Mouse (Mus musculus) neural tube, embryonic 11.5 days (tissue): Measurements from ENCODE around the gene Tmco5. TPM values are rescaled to one million over a fixed set of nuclear protein-coding genes. Genes with fewer than 3 reads are reported as not detected.
"Not testable (repeated sequence)": the region's sequence is repeated elsewhere in the genome, so short reads cannot be mapped to it uniquely, and the experiment has no call there.

ENCODE experiments used
- ATAC-seq: fragments of 200-750 bp; cut with Nextera tagmentation; 2 replicates; pipeline ENCODE4 v1.8.0; 2017; ENCODE audit warnings: moderate number of reproducible peaks, mild to moderate bottlenecking, moderate TSS enrichment, moderate library complexity; ENCODE audit not compliant: insufficient read depth, low FRiP score, low TSS enrichment
- DNase-seq: peaks from one replicate; pipeline ENCODE4 v3.0.0-alpha.2; 2015; ENCODE audit warnings: low spot score
- H3K27ac ChIP-seq: fragments of 300-500 bp; sonication (generic); 2 replicates; pipeline ENCODE4 v1.5.1; 2014; ENCODE audit warnings: low read depth, mild to moderate bottlenecking, low read length
- H3K27me3 ChIP-seq: fragments of 300-500 bp; sonication (generic); 2 replicates; pipeline ENCODE4 v1.6.1; 2014; ENCODE audit warnings: mild to moderate bottlenecking, low read length, mixed read lengths; ENCODE audit not compliant: control insufficient read depth, insufficient read depth
- H3K36me3 ChIP-seq: fragments of 300-500 bp; sonication (generic); 2 replicates; pipeline ENCODE4 v1.6.1; 2014; ENCODE audit warnings: mild to moderate bottlenecking, low read length, moderate library complexity, mixed read lengths; ENCODE audit not compliant: control insufficient read depth, insufficient read depth
- H3K4me1 ChIP-seq: fragments of 300-500 bp; sonication (generic); 2 replicates; pipeline ENCODE4 v1.6.1; 2014; ENCODE audit warnings: low read length, mixed read lengths; ENCODE audit not compliant: control insufficient read depth, insufficient read depth
- H3K4me2 ChIP-seq: fragments of 300-500 bp; sonication (generic); 2 replicates; pipeline ENCODE4 v1.6.1; 2014; ENCODE audit warnings: low read depth, mild to moderate bottlenecking, moderate library complexity
- H3K4me3 ChIP-seq: fragments of 300-500 bp; sonication (generic); 2 replicates; pipeline ENCODE4 v1.5.1; 2014; ENCODE audit warnings: low read depth, low read length
- H3K9ac ChIP-seq: fragments of 300-500 bp; sonication (generic); 2 replicates; pipeline ENCODE4 v1.6.1; 2014; ENCODE audit warnings: mild to moderate bottlenecking, low read length
- H3K9me3 ChIP-seq: fragments of 300-500 bp; sonication (generic); 2 replicates; pipeline ENCODE4 v1.6.1; 2016; ENCODE audit warnings: low read length; ENCODE audit not compliant: control insufficient read depth
- WGBS: fragments of 180-500 bp; shearing (Covaris S2); extraction: QIAGEN DNeasy Blood & Tissue Kit; methylation state at CpG from one replicate; pipeline ENCODE4 v1.1.7; 2014; 5-methylcytosine and 5-hydroxymethylcytosine counted together
- polyA plus RNA-seq: library from polyadenylated mRNA; unstranded; fragments of >200 nt; fragmentation: Nextera tagmentation; extraction: Ambion mirVana; gene quantifications from 2 replicates; pipeline ENCODE4 v1.2.1, GENCODE M21; 2014

Tmco5 gene
- polyA plus RNA-seq, 1 experiment from 2014 or later, result not detected

DNA sequence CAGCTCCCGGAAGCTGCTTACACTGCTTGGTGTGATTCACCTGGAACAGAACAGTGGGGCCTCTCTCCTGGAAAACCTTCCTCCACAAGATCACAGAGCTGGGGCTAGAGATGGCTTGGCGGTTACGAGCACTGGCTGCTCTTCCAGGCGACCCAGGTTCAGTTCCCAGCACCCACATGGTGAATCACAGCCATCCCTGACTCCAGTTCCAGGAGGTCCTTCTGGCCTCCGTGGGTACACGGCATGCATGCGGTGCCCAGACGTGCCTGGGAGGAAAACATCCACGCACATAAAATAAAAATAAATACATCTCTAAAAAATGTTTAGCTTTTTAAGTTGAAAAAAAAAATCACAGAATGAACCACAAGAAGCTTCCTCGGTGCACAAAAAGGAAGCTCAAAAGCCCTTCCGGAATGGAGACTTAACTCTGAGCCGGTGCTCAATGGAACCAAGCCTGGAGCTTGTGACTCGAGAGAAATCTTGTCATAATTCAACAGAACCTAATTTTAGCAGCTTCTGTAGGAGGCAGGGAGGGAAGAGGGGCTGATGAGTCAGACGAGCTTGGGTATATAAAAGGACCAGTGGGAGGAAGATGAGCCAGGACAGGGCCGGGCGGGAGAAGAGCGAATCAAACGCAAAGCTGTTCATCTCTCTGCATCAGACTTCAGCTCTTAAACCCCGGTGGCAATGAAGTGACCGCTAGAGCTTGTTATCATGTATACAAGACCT, 35.4 kb downstream of the Tmco5 start:
- Histone ChIP-seq H3K4me2 (no peak overlapping the region), H3K27ac (no peak overlapping the region), H3K36me3 (no peaks in the 10 kb centered on the region), H3K9ac (no peak overlapping the region), H3K9me3 (no peaks in the 10 kb centered on the region), H3K4me3 (no peak overlapping the region), H3K27me3 (no peaks in the 10 kb centered on the region), H3K4me1 (no peaks in the 10 kb centered on the region)
- WGBS, result 87% methylated on average over 20 of the region's 20 CpGs
- ATAC-seq (no peak), DNase-seq (no peak)

DNA sequence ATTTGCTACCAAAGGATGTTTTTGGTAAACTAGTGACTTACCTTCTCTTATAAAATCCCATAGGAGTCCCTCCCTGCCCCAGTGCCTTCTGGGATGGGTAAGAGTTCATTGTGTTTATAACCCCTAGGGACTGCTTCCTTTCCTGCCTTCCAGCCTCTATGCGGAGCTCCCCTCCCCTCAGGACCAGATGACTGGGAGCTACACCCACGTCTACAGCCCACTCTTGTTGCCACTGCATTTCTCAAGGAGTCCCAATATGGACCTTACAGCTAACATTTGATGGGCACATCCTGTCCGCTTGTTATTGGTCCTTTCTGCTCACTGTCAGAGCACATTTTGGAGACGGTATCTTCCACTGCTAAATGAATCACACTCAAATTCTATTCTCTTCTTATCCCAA, 36.1 kb downstream of the Tmco5 start:
- no peak for ATAC-seq
- H3K9me3 ChIP-seq, result no peaks in the 10 kb centered on the region
- no peak overlapping the region for H3K27ac ChIP-seq
- WGBS, result 80% methylated on average over 4 of the region's 4 CpGs
- no peak overlapping the region for H3K4me3 ChIP-seq
- H3K36me3 ChIP-seq, result no peaks in the 10 kb centered on the region
- no peaks in the 10 kb centered on the region for H3K27me3 ChIP-seq
- no peak for DNase-seq
- no peaks in the 10 kb centered on the region for H3K4me1 ChIP-seq
- no peak overlapping the region for H3K4me2 ChIP-seq
- no peak overlapping the region for H3K9ac ChIP-seq

DNA sequence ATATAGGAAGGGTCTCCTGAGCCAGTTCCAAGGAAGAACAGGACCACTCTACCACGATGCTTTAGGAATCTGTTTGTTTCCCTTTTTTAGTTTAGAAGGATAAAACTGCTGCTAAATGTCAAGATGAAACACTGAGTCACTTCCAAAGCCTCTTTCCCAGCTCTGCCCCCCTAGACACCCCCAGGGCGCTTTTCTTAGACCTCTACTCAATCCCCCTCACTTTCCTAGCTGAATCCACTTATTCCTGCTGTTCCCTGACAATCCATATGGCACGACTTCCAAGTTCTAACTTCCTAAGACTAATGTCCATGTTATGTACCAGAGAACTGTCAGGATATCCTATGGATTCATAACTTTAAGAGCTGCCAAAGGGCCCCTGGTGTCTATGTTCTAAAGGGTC, 40.1 kb downstream of the Tmco5 start:
- DNase-seq (no peak), ATAC-seq (no peak)
- no peak overlapping the region for H3K4me3 ChIP-seq
- H3K27ac ChIP-seq, result no peak overlapping the region
- 80% methylated on average over 3 of the region's 3 CpGs for WGBS
- H3K36me3 ChIP-seq, result no peaks in the 10 kb centered on the region
- H3K4me2 ChIP-seq, result no peak overlapping the region
- no peak overlapping the region for H3K9ac ChIP-seq
- no peaks in the 10 kb centered on the region for H3K9me3 ChIP-seq
- no peaks in the 10 kb centered on the region for H3K27me3 ChIP-seq
- no peaks in the 10 kb centered on the region for H3K4me1 ChIP-seq

DNA sequence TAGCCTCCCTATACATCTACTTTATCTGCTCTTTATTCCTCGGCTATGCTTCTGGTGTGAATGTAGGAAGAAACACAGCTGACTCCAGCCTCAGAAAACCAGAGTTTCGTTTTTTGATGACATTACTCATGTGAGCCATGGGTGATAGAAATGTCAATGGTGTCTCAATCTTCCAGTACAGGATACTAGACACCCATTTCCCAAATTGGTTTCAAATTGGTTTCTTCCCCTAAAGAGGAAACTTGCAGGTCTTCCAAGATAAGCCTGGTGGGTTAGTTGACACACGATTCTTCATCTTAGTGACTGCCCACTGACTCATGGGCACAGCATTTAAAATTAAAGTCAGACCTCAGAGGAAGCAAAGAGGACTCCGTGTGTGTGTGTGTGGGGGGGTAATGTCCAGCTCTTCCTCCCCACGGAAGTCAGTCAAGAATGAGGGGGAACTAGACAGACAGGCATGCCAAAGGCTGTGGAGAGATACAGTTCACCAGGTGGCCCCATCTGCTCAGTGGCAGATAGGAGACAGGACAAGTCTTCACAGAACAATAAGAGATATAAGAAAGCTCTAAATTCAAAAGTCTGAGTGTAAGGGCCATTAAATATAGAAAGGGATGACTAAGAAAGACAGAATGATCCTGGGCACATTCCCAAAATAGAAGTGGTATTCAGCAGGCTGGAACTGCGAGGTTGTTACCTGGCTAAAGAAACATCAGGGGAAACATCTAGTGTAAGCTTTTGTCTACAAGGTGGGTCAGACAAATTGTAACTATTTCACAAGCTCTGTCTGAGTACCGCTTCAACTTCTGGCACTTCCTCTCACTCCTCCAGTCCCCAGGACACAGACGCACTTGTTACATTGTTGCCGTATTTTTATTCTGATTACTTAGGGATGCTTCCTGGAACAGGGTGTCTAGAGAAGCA, 44.3 kb downstream of the Tmco5 start:
- Histone ChIP-seq H3K9me3 (no peaks in the 10 kb centered on the region), H3K4me3 (no peak overlapping the region), H3K27me3 (no peaks in the 10 kb centered on the region), H3K4me2 (no peak overlapping the region), H3K27ac (no peak overlapping the region), H3K36me3 (no peaks in the 10 kb centered on the region), H3K4me1 (no peaks in the 10 kb centered on the region), H3K9ac (no peak overlapping the region)
- WGBS, result 88% methylated on average over 9 of the region's 9 CpGs
- DNase-seq (no peak), ATAC-seq (no peak)

DNA sequence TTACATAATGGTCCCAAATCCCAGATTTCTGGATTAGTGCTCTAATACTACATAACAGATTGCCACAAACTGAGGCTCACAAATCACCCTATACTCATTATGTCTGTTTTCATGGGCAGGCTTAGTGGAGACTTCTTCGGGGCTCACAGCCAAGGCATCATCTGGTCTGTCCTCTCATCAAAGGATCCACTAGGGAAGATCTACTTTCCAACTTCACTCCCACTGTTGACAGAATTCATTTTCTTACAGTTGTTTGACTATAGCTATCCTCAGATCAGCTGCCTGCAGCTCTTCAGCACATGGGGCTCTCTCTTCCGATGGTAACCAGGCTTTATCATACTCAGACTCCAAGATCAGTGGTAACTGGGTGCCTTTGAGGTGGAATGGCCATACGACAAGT, 45.2 kb downstream of the Tmco5 start:
- no peak overlapping the region for H3K4me3 ChIP-seq
- WGBS, result 89% methylated on average over 3 of the region's 3 CpGs
- H3K9ac ChIP-seq, result no peak overlapping the region
- H3K36me3 ChIP-seq, result no peaks in the 10 kb centered on the region
- no peaks in the 10 kb centered on the region for H3K27me3 ChIP-seq
- H3K9me3 ChIP-seq, result no peaks in the 10 kb centered on the region
- no peak overlapping the region for H3K27ac ChIP-seq
- H3K4me2 ChIP-seq, result no peak overlapping the region
- no peaks in the 10 kb centered on the region for H3K4me1 ChIP-seq
- DNase-seq, result no peak
- ATAC-seq, result no peak

DNA sequence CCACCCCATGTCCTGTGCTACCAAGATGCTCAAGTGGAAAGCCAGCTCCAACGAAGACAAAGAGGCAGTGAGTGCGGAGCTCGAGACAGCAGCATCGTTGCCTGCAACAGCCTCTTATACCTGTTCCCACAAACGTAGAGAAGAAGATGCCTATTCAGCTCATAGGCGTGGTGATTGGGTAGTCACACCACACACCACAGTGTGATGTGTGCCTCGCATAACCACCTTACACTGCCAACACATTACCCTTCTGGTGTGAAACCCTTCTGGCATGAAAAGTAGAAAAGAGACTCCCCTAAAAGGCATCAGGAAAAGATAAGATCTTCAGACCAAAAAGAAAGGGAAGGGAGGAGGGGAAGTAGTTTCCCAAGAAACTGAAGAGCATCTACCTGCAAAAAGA, 45.8 kb downstream of the Tmco5 start:
- DNase-seq (no peak), ATAC-seq (no peak)
- no peak overlapping the region for H3K4me3 ChIP-seq
- 91% methylated on average over 7 of the region's 7 CpGs for WGBS
- H3K36me3 ChIP-seq, result no peaks in the 10 kb centered on the region
- H3K27ac ChIP-seq, result no peak overlapping the region
- no peaks in the 10 kb centered on the region for H3K27me3 ChIP-seq
- no peak overlapping the region for H3K9ac ChIP-seq
- no peak overlapping the region for H3K4me2 ChIP-seq
- H3K4me1 ChIP-seq, result no peaks in the 10 kb centered on the region
- H3K9me3 ChIP-seq, result no peaks in the 10 kb centered on the region

DNA sequence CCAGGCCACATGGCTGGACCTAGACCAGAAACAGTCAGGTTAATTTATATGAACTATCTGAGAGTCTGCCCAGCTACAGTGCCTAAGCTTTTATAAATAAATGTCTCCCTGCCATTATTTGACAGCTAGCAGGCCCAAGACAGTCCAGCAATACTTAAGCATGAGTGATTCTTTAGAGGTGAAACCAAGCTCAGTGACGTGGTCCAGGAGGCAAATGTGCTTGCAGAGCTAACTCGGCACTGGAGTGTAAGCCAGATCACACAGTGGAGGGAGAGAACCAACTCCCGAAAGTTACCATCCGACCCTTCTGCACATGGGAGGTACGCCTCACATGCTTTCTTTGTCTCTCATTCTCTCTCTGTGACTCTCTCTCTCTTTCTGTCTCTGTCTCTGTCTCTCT, 46.7 kb downstream of the Tmco5 start:
- WGBS, result 81% methylated on average over 5 of the region's 5 CpGs
- ATAC-seq (no peak), DNase-seq (no peak)
- no peaks in the 10 kb centered on the region for H3K9me3 ChIP-seq
- H3K27me3 ChIP-seq, result no peaks in the 10 kb centered on the region
- H3K4me2 ChIP-seq, result no peak overlapping the region
- H3K9ac ChIP-seq, result no peak overlapping the region
- no peak overlapping the region for H3K27ac ChIP-seq
- H3K4me3 ChIP-seq, result no peak overlapping the region
- no peaks in the 10 kb centered on the region for H3K4me1 ChIP-seq
- no peaks in the 10 kb centered on the region for H3K36me3 ChIP-seq

DNA sequence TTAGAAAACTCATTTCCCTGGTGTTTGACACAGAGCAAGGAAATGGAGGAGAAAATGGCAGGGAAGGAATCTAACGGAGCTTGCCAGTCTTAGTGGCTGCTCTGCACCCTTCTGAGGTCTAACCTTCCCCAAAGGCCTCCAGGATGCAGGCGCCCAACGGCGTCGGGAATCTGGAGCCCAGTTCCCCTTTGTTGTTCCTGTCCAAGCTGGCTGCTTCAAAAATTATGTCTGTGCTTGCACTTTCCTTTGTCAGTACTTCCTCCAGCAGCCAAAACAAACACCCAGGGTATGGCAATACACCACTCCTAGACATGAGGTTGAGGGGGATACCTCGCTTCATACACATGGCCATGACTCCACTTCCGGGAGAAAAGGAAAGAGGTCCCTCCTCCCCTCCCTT, 53.7 kb downstream of the Tmco5 start:
- no peak overlapping the region for H3K4me3 ChIP-seq
- no peaks in the 10 kb centered on the region for H3K36me3 ChIP-seq
- H3K9me3 ChIP-seq, result no peaks in the 10 kb centered on the region
- H3K9ac ChIP-seq, result no peak overlapping the region
- DNase-seq (no peak), ATAC-seq (no peak)
- no peak overlapping the region for H3K27ac ChIP-seq
- no peak overlapping the region for H3K4me2 ChIP-seq
- H3K27me3 ChIP-seq, result no peaks in the 10 kb centered on the region
- 92% methylated on average over 7 of the region's 7 CpGs for WGBS
- H3K4me1 ChIP-seq, result no peaks in the 10 kb centered on the region

DNA sequence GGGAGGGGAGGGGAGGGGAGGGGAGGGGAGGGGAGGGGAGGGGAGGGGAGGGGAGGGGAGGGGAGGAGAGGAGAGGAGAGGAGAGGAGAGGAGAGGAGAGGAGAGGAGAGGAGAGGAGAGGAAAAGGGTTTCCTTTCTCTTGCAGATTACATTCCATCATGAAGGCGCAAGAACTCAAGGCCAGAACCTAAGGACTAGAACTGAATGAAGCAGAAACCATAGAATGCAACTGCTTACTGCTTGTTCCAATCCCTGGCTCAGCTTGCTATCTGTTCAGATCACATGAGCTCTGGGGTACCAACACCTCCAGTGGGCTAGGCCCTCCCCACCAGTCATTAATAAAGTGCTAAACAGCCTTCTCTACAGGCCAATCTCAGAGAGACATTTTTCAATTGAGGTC, 55.7 kb downstream of the Tmco5 start:
- H3K27ac ChIP-seq, ATAC-seq, H3K4me2 ChIP-seq, DNase-seq, H3K9me3 ChIP-seq, H3K9ac ChIP-seq, H3K4me3 ChIP-seq, H3K27me3 ChIP-seq, H3K36me3 ChIP-seq, H3K4me1 ChIP-seq: not testable (repeated sequence)
- 100% methylated on average over 1 of the region's 1 CpGs for WGBS
